Mouse (Mus musculus): ENCODE data around the gene Atp2a3.

The Atp2a3 gene

GRCm38 (mm10) chr11:72954216-72954615 is 6.8 kb upstream of the Atp2a3 start:
- no peak for DNase-seq (ENCODE audit: low read depth, low spot score)

- no peak for DNase-seq (ENCODE audit: low read depth, low spot score)
Measured at GRCm38 (mm10) chr11:72955339-72955974, 5.5 kb upstream of the Atp2a3 start.

- no peak for DNase-seq (ENCODE audit: low read depth, low spot score)
Measured at GRCm38 (mm10) chr11:72957318-72957717, 3.7 kb upstream of the Atp2a3 start.

- DNase-seq (ENCODE audit: low read depth, low spot score) = no peak
Measured at GRCm38 (mm10) chr11:72959924-72960679, 867 bp upstream of the Atp2a3 start.

GRCm38 (mm10) chr11:72960723-72961071 is 272 bp upstream of the Atp2a3 start:
- DNase-seq (ENCODE audit: low read depth, low spot score) = no peak

GRCm38 (mm10) chr11:72962378-72962777 is 1.4 kb downstream of the Atp2a3 start:
- no peak for DNase-seq (ENCODE audit: low read depth, low spot score)

GRCm38 (mm10) chr11:72963058-72963788 is 2.3 kb downstream of the Atp2a3 start:
- no peak for DNase-seq (ENCODE audit: low read depth, low spot score)

- DNase-seq (ENCODE audit: low read depth, low spot score) = no peak
Measured at GRCm38 (mm10) chr11:72963789-72964294, 2.9 kb downstream of the Atp2a3 start.

GRCm38 (mm10) chr11:72974995-72975503 is 14.1 kb downstream of the Atp2a3 start:
- no peak for DNase-seq (ENCODE audit: low read depth, low spot score)

GRCm38 (mm10) chr11:72982516-72982915 is 21.5 kb downstream of the Atp2a3 start:
- no peak for DNase-seq (ENCODE audit: low read depth, low spot score)

- no peak for DNase-seq (ENCODE audit: low read depth, low spot score)
Measured at GRCm38 (mm10) chr11:72983283-72983682, 22.3 kb downstream of the Atp2a3 start.

- DNase-seq (ENCODE audit: low read depth, low spot score) = no peak
Measured at GRCm38 (mm10) chr11:72986745-72987144, 25.8 kb downstream of the Atp2a3 start.

GRCm38 (mm10) chr11:72987234-72987633 is 26.3 kb downstream of the Atp2a3 start:
- DNase-seq (ENCODE audit: low read depth, low spot score) = no peak

GRCm38 (mm10) chr11:72987807-72988206 is 26.8 kb downstream of the Atp2a3 start:
- DNase-seq (ENCODE audit: low read depth, low spot score) = no peak

- no peak for DNase-seq (ENCODE audit: low read depth, low spot score)
Measured at GRCm38 (mm10) chr11:72989044-72989443, 28.1 kb downstream of the Atp2a3 start.

- no peak for DNase-seq (ENCODE audit: low read depth, low spot score)
Measured at GRCm38 (mm10) chr11:72990688-72991087, 29.7 kb downstream of the Atp2a3 start.

- no peak for DNase-seq (ENCODE audit: low read depth, low spot score)
Measured at GRCm38 (mm10) chr11:72991961-72992360, 31.0 kb downstream of the Atp2a3 start.

GRCm38 (mm10) chr11:72996346-72996745 is 35.4 kb downstream of the Atp2a3 start:
- no peak for DNase-seq (ENCODE audit: low read depth, low spot score)

GRCm38 (mm10) chr11:72996781-72997180 is 35.8 kb downstream of the Atp2a3 start:
- DNase-seq (ENCODE audit: low read depth, low spot score) = no peak

- DNase-seq (ENCODE audit: low read depth, low spot score) = no peak
Measured at GRCm38 (mm10) chr11:72997529-72998326, 36.8 kb downstream of the Atp2a3 start.

GRCm38 (mm10) chr11:72998771-72999170 is 37.8 kb downstream of the Atp2a3 start, which contains the start of gene P2rx1:
Gene P2rx1 (plus strand): TSS chr11:72999103.
- no peak for DNase-seq (ENCODE audit: low read depth, low spot score)

Measured in brain, embryonic 18.5 days (tissue).